Mouse (Mus musculus): ENCODE data around the gene Klf7.

Gene Klf7

DNA sequence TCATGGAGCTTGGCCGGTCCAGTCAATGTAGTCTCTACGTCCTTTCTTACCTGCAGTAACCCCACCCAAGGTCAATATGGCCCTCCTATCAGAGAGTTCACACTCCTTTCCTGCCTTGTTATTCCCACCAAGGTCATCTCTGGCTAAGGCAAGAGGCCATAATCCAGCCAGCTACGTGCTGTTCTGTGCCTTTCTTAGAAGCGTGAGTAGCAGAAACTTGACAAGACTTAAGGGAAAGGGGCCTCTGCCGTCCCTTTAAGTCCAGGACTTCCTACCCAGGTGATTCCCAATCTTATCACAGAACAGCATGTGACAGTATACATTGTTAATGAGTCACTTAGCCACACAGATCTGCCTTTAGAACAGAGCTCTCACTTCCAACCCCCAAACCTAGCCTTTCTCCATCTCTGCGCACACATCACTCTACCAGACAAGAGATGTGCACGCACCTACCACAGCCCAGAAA, 16.9 kb downstream of the Klf7 start:
- DNase-seq (ENCODE audit: low spot score in 2 of 2) = no peak

DNA sequence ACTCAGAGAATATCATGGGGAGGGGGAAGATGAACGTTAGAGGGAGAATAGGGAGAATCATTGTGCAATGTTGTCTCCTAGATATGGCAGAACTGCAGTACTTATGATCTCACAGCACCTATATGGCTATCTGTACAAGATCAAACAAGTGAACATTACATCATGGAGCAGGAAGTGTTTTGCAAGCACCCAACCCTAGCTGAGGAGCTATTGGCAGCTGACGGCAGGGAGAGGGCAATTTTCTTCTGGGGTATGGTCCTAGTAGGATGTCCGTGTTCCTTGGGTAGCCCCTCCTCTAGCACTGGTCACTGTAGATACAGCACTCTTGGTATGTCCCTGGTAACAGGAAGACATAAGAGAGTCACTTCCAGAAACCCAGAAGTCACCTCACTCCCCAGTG, 17.4 kb downstream of the Klf7 start:
- no peak for DNase-seq (ENCODE audit: low spot score in 2 of 2)

DNA sequence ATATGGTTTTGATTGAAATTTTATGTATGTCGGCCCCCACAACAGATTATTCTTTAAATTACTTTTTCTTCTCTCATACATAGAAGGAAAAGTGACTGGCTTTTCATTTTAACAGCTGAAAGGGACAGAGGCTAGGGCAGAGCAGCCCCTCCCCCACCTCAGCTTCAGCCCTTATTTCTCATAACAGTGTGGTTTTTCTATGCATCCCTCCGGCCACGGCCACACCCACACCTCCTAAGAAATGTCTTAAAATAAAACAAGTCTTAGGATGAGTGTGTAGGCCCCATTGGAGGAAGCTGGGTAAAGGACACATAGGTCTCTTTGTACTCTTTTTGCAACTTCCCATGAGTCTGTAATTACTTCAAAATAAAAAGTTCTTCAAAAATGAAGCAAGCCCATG, 20.8 kb downstream of the Klf7 start:
- DNase-seq (ENCODE audit: low spot score in 2 of 2) = no peak

DNA sequence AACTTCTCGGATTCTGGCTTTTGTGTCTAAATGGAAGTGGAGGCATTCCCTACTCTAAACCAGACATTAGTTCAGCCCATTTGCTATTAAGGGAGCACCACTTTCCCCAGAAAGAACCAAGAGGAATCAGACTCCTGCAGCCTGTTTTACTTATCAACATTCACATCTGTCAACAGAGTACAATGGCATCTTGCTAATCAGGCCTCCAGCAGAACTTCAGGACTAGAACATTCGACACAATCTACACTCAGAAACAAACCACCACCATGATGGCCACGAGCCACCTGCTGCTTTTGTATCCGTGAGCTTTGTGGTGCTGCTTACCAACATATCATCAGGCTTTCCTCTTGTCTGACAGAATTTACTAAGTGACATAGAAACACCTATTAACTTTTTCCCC, 23.3 kb downstream of the Klf7 start:
- no peak for DNase-seq (ENCODE audit: low spot score in 2 of 2)

DNA sequence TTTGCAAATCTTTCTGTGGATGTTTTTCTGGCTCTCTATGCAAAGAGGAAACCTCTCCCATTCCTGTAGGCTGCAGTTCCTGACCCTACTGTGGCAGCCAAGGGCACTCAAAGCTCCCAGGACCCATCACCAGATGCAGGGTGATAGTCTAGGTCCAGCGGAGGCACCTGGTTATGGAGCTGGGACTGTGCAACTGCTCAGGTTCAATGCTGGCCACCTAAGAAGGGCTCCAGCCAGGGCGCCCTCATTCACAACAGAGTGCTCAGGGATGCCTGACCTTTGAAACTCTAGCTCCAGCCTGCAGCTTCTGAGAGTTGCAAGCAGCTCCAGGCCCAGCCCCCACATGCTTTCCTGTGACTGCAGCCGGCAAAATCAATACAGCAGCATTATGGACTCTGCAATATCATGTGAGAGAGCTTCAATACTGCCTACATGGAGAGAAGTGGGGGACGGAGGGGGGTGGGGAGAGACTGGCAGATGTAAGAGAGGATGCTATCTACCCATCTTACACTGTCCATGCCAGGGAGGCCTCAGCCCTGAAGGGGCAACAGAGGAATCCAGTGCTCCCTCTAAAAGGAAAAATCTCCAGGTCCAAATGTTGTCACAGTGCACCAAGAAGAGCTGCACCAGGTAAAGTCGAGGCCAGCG, 24.3 kb downstream of the Klf7 start:
- no peak for DNase-seq (ENCODE audit: low spot score in 2 of 2)

DNA sequence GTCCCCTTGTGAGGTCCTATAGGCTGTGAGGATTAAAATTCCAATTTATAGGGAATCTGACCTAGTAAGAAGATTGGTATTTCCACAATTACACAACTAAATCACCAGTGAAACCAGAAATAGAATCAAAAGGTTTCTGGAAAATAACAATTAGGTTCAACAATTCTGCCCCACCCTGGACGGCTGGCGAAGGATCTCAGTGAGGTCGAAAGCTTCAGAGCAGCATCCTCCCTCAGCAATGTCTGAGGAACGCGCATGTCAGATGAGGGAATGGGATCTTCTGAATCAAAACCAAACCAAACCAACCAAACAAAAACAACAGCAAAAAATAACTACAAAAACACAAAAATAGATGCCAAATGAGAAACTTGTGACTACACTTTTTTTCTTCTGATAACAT, 29.1 kb downstream of the Klf7 start:
- no peak for DNase-seq (ENCODE audit: low spot score in 2 of 2)

DNA sequence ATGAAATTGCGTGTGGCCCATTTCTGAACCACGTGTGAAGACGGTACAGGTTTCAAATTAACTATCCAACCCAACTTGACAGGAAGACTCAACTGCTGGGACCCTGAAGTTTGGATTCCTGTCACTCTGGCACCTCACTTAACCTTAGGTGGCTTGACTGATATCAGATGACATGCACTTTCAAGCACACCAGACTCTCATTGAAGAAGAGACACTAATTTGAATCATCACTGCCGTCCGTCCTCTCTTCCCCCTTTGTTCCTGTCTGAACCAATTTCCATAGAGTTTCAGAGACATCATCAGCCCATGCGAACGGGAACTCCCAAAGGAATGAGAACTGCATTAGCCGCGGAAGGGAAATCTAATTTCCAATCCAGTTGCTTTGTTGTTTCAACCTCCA, 30.5 kb downstream of the Klf7 start:
- no peak for DNase-seq (ENCODE audit: low spot score in 2 of 2)

DNA sequence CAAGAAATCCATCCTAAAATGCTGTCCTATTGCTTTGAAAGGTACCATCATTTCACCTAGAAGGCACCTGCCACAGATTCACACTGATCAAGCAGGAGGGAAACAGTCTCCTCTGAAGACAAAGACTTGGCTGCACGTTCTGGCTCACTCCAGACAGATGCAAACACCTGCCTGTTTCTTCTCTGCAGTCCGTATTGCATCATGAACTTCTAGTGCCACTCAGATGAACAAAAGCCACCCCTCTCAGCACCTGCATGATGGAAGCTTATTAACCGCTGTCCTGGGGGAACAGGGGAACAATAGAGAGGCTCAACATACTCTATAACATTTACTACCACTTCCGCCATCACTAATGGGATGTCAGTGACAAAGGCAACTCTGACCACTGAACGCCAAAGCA, 31.5 kb downstream of the Klf7 start:
- no peak for DNase-seq (ENCODE audit: low spot score in 2 of 2)

DNA sequence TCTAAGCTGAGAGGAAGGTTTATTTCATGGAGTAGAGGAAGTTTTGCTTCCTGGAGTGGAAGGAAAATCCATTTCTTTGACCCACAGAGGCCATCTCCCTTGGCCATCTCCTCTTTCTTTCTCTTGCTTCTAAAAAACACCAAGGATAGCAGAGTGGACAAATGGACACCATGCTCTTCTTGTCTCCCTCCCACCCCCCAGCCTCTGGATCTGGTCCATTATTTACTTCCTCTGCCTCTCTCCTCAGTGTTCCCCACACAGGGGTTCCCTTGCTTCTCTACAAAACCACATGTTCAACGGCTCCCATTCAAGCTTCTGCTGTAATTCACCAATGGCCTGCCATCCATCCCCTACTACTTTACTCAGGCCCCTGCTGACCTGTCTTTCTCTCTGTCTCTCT, 32.4 kb downstream of the Klf7 start:
- DNase-seq (ENCODE audit: low spot score in 2 of 2) = no peak

DNA sequence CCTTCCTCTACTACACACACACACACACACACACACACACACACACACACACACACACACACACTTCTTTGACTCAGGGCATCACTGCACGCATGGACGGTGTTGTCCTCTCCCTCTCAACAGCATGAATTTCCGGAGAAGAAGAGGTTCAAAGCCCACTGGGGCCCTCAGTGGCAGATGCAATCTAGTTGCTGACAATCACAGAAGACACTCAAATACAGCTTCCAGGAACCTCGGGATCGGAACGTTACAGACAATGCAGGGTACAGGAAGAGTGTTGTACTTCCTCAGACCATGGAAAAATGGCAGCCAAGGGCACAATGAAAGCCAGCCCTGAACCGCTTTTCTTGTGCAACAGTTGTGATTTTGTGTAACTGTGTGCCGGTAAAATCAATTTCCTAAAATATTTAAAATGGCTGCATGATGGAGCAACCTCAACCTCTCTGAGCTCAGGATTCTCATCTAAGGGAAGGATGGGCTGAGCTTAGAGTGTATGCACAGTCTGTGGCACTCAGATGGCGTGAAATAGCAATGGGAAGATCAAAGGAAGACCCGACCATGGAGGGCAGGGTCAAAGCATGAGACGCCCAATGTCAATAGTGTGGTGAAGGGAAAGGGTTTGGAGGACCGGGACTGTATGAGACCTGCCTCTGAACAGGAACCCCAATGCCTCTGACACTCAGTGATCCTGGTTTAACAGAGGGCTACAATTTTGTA, 33.3 kb downstream of the Klf7 start:
- DNase-seq (ENCODE audit: low spot score in 2 of 2) = no peak

DNA sequence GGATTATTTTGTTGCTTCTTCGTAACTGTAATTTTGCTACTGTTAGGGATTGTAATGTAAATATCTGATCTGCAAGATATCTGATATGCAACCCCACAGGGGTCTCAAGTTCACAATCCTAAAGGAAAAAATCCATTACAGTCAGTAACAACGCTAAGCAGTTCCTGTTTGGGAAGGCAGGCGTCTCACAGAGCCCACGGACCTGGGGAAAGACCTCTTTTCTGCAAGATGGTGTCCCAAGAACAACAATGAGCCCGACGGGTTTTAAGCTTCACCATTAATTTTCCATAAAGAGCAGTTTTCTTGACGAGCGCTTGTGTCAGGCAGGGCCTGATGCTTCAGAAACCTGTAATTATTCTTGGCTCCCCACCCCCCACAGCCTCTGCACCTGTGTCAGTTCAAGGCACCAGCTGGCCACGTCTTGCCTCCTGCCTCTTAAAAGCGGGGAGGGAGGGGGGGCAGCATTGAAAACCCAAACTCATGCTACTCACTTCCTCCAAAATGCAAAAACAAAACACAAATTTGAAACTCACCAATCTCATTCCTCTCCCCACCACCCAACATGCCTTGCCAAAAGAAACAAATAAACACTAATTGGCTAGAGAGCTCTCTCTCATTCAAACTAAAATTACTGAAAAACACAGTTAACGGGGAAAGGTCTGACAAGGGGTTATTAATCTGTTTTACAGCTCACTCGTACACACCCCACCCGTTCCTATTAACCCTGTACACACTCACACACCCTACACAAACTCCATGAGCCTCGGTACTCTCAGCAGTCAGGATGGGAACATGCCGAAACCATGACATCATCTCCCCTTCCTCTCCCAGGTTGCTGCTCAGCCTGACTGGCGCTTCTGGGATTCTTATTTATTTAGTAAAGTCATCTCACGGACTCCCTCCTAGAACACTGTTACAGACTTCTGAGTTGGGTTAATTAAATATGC, 34.2 kb downstream of the Klf7 start:
- no peak for DNase-seq (ENCODE audit: low spot score in 2 of 2)

DNA sequence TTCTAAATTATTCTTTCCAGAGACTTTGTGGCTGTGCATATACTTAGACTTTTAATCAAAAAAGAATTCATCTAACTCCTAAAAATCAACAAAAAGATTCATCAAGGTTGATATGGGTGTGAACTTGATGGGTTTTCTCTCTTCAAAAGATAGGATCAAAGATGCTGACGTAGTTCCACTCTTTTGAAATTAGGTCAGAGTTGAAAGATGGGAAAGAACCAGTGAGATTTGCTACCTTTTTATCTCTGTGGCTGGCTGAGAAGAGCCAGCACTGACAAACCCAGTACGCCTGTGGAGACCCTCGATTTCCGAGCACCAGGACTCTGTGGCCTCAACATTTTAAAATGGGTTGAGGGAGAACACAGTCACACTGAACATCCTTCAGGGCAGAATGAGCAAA, 36.2 kb downstream of the Klf7 start:
- DNase-seq (ENCODE audit: low spot score in 2 of 2) = no peak

DNA sequence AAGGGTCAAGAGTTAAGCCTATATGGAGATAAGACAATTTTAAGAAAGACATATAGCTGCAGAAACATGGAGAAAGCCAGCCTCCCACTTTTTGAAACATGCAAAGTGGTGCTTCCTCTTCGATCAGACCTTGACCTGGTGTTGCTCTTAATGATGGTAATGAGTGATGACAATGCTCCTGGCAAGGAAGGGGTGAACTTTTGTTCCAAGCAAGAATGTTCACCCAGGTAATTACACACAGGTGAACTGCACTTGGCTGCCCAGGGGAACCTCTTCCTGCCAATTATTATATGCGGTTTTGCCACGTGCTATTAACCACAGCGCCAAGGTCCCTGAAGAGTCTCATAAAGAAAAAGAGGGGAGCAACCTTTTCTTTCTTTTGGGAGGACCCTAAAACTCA, 36.7 kb downstream of the Klf7 start:
- DNase-seq (ENCODE audit: low spot score in 2 of 2) = no peak

DNA sequence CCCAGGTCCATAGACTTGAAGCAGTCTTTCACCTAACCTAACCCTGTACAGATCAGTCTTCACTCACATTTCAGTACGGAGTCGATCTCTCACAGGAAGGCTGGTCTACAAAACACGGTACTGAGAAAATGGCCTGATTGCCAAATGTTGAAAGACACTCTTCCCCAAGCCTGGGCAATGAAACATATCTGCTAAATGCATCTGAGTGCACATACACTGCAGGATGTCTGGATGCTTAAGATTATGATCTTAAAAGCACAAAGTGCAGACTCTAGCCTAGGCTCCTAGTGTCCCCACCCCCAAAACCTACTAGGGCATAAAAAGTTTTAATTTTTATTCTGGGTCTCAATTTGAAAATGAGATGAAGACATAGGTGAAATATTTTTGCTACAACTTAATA, 37.4 kb downstream of the Klf7 start:
- no peak for DNase-seq (ENCODE audit: low spot score in 2 of 2)

DNA sequence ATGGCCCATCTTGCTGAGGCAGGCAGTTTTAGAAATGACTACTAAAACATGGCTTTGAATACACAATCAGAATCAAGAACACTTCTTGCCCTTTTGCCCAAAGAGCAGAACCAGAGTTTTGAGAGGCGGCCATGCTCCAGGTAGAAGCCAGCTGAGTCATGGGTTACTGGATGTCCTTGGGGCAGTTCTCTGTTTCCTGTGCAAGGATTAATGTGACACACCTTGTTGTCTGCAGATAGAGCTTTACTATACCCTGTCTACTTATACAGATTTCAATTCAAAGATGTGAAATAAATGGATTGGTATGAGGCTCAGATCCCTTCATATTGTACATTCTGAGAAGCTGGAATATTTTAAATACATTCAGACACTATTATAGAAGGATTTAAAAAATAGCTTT, 40.3 kb downstream of the Klf7 start:
- DNase-seq (ENCODE audit: low spot score in 2 of 2) = no peak

DNA sequence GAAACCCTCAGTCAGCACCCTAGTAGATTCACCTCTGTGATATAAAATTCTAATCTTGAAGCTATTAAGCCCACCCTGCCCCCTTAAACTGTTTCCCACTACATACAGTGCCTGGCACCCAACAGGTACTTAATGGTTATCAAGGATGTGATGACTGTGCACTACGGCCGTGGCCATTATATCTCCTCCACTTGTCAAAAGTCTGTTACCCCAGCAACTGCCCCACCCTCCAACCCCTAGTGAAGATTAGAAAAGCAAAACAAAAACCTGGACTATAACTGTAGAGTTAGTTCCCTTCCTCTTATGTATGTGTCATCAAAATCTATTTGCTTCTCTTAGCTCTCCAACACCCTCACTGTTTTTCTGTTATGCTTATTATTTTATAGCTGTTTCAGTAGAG, 40.9 kb downstream of the Klf7 start:
- DNase-seq (ENCODE audit: low spot score in 2 of 2) = no peak

DNA sequence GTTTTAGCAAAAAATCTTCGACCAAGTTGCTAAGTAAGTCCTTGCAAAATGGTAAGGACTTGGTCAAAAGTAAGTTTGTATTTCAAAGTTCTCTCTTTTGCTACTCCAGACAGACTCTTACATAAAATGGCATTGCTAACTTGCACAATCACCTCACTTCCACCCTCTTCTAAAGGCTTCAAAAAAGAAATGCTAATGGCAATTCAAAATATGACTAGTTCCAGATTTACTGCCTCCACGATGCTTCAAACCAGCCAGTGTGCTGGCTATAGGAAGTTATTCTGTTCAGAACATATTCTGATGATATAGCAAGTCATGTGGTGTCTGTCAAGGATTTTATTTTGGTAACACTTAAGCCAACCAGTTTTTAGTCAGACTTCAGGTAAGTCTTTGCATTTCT, 41.8 kb downstream of the Klf7 start:
- DNase-seq (ENCODE audit: low spot score in 2 of 2) = no peak

DNA sequence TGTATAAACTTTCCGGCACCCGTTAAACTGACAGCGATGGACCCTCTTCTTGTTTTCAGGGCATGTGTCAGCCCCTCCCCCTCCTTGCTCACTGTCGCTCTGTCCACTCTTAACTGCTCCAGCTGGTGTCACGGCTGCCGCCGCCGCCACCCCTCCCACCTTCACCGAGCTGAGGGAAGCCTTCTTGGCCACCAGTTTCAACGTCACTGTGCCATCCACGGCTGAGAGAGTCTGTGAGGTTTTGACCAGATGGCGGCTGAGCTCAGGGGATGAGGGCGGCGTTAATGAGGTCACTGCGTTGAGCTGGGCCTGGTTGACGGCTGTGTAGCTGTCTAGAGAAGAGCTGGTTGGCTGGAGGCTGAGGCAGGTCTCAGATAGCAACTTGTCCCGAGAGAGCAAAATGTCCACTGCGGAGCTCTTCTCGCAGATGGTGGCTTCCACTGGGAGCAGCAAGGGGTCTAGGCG, 43.3 kb downstream of the Klf7 start:
- no peak for DNase-seq (ENCODE audit: low spot score in 2 of 2)

DNA sequence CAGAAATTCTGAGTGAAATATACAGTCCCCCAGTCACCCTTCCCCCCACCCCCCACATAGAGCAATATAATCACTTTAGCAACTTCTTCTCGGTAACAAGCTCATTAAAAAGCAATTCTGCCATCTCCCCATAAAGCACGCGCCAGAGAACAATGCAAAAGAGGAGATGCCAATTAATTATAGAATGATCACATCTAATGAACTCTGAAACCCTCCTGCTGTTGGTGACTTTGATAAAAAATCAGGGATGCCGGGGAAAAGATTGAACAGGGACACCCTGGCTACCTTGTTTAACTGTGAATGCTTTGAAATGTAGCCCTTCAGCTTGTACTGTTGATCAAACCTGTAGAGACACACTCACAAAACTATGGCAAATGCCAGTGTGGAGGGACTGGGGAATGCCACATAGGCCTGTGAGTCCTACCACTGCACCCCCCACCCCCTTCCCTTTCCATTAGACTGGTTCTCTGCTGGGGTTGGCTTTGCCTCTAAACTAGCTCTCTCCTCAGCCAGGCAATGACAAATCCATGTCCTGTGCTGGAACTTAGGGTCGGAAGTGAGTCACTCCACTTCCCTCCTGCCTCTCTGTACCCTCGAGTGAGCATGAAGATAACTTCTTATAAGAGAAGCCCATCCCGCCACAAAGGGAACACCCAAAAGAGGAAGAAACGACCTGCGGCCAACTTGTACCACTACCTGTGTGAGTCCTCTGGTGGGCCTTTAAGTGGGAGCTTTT, 43.9 kb downstream of the Klf7 start:
- DNase-seq (ENCODE audit: low spot score in 2 of 2) = no peak

DNA sequence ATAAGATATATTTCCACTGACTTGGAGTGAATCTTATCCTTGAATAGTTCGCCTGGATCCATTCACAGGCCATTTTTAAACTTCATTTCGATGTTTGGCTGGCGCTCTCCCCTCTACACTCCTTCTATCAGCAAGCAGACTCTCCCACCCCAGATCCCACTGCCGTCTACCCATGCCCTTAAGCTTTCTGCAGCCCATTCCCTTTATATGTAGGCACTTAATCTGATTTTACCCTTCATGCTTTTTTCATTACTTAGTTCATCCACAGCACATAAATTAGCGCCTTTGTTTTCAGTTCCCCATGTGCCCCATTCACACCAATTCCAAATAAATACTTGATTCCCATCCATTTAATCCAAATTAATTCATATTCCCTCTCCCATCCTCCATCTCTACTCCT, 48.0 kb downstream of the Klf7 start:
- no peak for DNase-seq (ENCODE audit: low spot score in 2 of 2)

DNA sequence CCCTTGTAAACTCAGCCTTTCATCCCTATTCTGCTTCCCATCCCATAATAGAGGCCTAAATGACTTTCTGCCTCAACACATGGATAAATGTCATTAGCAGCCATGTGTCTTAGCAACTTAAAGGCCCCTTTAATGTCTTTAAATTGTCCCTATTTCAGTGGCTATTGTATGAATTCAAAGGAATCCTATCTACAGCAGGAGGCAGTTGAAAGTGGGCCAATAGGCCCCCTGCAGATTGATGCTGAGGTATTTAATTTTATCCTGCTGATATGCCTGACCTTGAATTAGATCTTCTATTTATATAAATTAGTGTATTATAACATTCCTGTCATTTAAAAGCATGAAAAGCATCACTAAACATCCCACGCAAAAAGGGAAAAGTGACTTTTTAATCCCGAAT, 51.1 kb downstream of the Klf7 start:
- no peak for DNase-seq (ENCODE audit: low spot score in 2 of 2)
